Mouse (Mus musculus) ovary, adult 2 months (tissue): ENCODE results near the gene Cdc7. TPM values are rescaled to one million over a fixed set of nuclear protein-coding genes. Genes with fewer than 3 reads are reported as not detected.

Experiments used
- polyA plus RNA-seq: library from polyadenylated mRNA; depleted of rRNA; stranded (reverse); fragments of >200 nt; gene quantifications from 2 replicates; pipeline ENCODE4 v1.2.3, GENCODE M21; 2012; rRNA removed

The Cdc7 gene
- polyA plus RNA-seq: 6.0 and 7.2 TPM in 2 replicates

DNA sequence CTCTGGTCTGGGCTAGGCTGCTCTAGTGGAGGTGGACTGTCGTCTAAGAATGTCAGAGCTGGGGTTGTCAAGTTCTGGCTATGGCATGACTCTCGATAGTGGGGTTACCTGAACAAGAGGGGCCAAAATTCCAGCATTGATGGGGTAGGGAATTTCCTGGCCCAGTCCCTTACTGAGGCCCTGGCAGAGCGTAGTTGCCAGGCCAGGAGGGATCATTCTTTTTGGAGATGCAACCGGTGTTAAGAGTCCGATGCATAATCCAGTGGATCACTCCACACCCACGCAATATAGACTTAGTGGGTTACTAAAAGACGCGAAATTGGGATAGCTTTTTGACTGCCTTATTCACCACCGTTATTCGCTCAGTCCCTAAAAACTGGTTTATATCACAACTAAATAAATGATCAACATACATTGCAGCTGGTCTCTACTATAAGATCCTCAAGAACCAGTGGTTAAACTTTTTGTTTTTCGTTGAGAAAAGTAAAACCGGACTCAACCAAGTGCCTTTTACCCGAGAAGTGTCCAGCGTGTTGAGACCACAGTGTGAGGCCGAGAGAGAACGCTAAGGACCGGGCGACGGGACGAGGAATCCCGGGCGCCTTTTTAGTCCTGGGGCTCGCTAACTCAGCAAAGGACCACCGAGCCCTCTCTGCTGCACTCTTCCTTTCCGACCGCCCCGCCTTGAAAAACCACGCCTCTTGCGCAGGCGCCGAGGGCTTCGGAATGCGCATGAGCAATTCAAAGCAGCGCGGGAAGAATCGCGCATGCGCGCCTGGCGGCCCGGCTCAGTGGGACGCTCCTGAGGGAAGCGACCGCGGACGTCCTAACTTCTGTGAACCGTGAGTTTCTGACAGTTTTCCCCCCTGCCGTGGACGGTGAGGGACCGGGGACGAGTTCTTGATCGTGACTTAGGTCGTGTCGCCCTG is at the start of gene Cdc7:
Gene Cdc7, plus strand, starts transcription at position 739 of the 929 bp plus-strand sequence.

DNA sequence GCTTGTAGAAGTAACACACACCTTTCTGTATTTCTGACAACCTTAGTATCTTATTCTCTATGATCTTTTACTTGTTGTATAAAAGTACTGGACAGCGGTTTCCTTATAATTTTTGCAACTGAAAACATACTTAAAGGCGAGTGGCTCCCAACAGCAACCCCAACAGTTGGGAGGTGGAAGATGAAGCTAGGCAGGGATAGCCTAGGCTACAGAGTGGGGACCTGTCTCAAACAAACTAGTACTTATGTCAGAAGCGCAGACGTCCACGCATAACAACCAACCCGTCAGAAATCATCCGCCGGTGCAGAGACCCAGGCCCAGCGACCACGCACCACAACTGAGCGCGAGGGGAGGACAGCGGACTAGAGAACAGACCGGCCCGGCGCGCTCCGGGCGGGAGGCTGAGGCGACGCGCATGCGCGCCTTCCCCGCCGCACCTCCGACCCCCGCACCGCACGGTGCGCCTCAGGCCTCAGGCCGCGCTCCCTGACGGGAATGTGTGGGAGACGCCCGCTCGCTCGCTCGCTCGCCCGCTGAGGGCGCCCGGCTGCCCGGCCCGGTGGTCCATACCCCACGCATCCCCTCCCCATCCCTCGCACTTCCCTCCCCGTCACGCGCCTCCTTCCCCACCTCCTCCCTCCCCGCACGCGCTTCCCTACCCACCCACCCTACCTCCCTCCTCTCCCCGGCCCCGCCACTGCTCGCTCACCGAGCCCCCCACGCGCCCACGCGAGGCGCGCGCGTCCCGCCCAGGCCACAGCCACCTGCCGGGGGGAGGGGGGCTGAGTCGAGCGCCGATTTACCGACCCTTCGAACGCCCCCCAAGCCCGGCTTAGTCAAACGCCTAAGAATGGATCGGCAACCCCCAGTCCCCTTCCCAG is 38.4 kb upstream of the Cdc7 start, which contains the start of gene Hfm1:
Gene Hfm1, minus strand, starts transcription at position 834 of the 881 bp plus-strand sequence.

Other genes starting within 250 kb of the Cdc7 start
- not detected in 2 replicates for gene Hfm1, start 38.0 kb upstream of the Cdc7 start, polyA plus RNA-seq